Mouse (Mus musculus) cortical plate, adult 2 months (tissue): Measurements from ENCODE around the gene Pdf.

ENCODE experiments used
- CTCF ChIP-seq: fragments of 200-500 bp; IDR thresholded peaks from 2 replicates; pipeline ENCODE4 v1.5.1; 2011; ENCODE audit warnings: mild to moderate bottlenecking, control low read depth, low read length; ENCODE audit not compliant: insufficient read depth; ENCODE audit errors: extremely low read depth
- POLR2A ChIP-seq: fragments of 200-500 bp; IDR thresholded peaks from 2 replicates; pipeline ENCODE4 v1.6.1; 2011; ENCODE audit warnings: mild to moderate bottlenecking, low read length, control low read depth; ENCODE audit not compliant: insufficient read depth; ENCODE audit errors: extremely low read depth

- TF ChIP-seq CTCF: no peak
- TF ChIP-seq POLR2A: no peak
Observed at GRCm38 (mm10) chr8:107052046-107052445, 3.6 kb upstream of the Pdf start.
